Mouse (Mus musculus) forebrain, embryonic 15.5 days (tissue): ENCODE measurements around the gene Gpc6. TPM values are rescaled to one million over a fixed set of nuclear protein-coding genes. Genes with fewer than 3 reads are reported as not detected.

ENCODE experiments used
- ATAC-seq: fragments of 200-750 bp; cut with Nextera tagmentation; replicated peaks from 2 replicates; pipeline ENCODE4 v1.8.0; 2017; ENCODE audit warnings: mild to moderate bottlenecking, moderate TSS enrichment, moderate library complexity
- H3K27ac ChIP-seq: fragments of 300-500 bp; sonication (generic); replicated peaks from 2 replicates; pipeline ENCODE4 v1.5.1; 2015; ENCODE audit warnings: mild to moderate bottlenecking, inconsistent platforms
- H3K27me3 ChIP-seq: fragments of 300-500 bp; sonication (generic); 2 replicates; pipeline ENCODE4 v1.6.1; 2015; ENCODE audit warnings: inconsistent platforms
- H3K36me3 ChIP-seq: fragments of 300-500 bp; sonication (generic); 2 replicates; pipeline ENCODE4 v1.6.1; 2015; ENCODE audit warnings: mild to moderate bottlenecking, inconsistent platforms
- H3K4me1 ChIP-seq: fragments of 300-500 bp; sonication (generic); 2 replicates; pipeline ENCODE4 v1.6.1; 2015; ENCODE audit warnings: inconsistent platforms
- H3K4me2 ChIP-seq: fragments of 300-500 bp; sonication (generic); replicated peaks from 2 replicates; pipeline ENCODE4 v1.6.1; 2015; ENCODE audit warnings: mild to moderate bottlenecking, inconsistent platforms
- H3K4me3 ChIP-seq: fragments of 300-500 bp; sonication (generic); 2 replicates; pipeline ENCODE4 v1.5.1; 2015; ENCODE audit warnings: mild to moderate bottlenecking, inconsistent platforms
- H3K9ac ChIP-seq: fragments of 300-500 bp; sonication (generic); replicated peaks from 2 replicates; pipeline ENCODE4 v1.6.1; 2015; ENCODE audit warnings: mild to moderate bottlenecking, inconsistent platforms
- H3K9me3 ChIP-seq: fragments of 300-500 bp; sonication (generic); 2 replicates; pipeline ENCODE4 v1.6.1; 2016; ENCODE audit warnings: inconsistent platforms
- WGBS: fragments of 180-500 bp; shearing (Covaris S2); methylation state at CpG from one replicate; pipeline ENCODE4 v1.1.7; 2015; ENCODE audit warnings: mixed read lengths; 5-methylcytosine and 5-hydroxymethylcytosine counted together
- polyA plus RNA-seq: library from polyadenylated mRNA; unstranded; fragments of >200 nt; fragmentation: Nextera tagmentation; extraction: Ambion mirVana; gene quantifications from 2 replicates; pipeline ENCODE4 v1.2.1, GENCODE M21; 2015

Gene Gpc6
- polyA plus RNA-seq, 1 experiment from 2014 or later: 18.3 TPM

DNA sequence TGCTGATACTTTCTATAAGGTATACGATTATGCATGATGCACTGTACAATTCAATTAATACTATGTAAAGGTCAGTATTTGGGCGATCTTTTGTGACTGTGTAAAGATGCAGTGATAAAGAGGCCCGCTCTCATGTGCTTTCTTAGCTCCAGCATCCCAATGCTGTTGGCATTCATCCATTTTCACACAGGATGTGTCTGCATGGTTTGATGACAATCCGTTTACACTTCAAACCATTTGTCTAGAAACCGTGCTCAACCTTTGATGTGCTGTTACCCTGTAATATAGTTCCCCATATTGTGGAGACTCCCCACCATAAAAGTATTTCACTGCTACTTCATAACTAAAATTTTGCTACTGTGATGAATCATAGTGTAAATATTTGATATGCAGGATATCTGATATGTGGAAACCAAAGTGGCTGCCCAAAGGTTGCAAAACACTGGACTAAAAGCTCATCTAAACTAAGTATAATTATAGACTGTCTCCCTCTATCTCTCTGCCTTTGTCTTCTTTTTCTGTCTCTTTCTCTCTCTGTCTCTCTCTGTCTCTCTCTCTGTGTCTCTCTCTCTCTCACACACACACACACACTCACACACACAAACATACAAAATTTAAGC lies 97.2 kb downstream of the Gpc6 start:
- no peaks in the 10 kb centered on the region for H3K36me3 ChIP-seq
- no peak overlapping the region for H3K27ac ChIP-seq
- no peak overlapping the region for H3K9ac ChIP-seq
- 51% methylated on average over 5 of the region's 5 CpGs for WGBS
- ATAC-seq: peak; percentile 63; the same call in 1 of the 2 replicates
- no peak overlapping the region for H3K4me3 ChIP-seq
- H3K27me3 ChIP-seq: no peaks in the 10 kb centered on the region
- no peak overlapping the region for H3K4me2 ChIP-seq
- no peaks in the 10 kb centered on the region for H3K9me3 ChIP-seq
- peaks cover 15% of the 10 kb centered on the region for H3K4me1 ChIP-seq

DNA sequence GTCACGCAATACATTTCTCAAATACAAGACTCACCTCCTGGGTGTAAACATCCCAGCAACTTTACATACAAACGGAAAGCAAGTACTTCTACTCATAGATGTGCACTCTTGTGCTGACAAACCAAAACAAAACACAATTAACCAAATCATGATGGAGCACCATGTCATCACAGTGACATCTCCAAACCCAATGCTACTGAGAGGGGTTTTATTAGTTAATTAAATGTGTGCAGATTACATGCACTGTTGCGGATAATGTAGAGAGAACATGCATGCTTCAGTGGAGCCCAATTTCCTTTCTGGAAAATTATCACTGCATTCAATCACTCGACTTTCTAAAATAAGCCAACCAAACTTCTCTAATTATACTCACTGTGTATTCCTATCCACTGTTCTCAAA lies 109.0 kb downstream of the Gpc6 start:
- 0 out of 2 replicates have a peak, but pooled peaks have one; percentile 48 for ATAC-seq
- Histone ChIP-seq H3K36me3 (no peaks in the 10 kb centered on the region), H3K4me2 (no peak overlapping the region), H3K9me3 (no peaks in the 10 kb centered on the region), H3K4me3 (no peak overlapping the region), H3K27ac (no peak overlapping the region), H3K4me1 (no peaks in the 10 kb centered on the region; the same call in 1 of the 2 replicates), H3K27me3 (no peaks in the 10 kb centered on the region), H3K9ac (no peak overlapping the region)
- WGBS: 43% methylated on average over 4 of the region's 4 CpGs

GRCm38 (mm10) chr14:117041017-117041416 lies 115.9 kb downstream of the Gpc6 start:
- ATAC-seq: 0 out of 2 replicates have a peak, but pooled peaks have one; percentile 29
- H3K36me3 ChIP-seq: no peaks in the 10 kb centered on the region

DNA sequence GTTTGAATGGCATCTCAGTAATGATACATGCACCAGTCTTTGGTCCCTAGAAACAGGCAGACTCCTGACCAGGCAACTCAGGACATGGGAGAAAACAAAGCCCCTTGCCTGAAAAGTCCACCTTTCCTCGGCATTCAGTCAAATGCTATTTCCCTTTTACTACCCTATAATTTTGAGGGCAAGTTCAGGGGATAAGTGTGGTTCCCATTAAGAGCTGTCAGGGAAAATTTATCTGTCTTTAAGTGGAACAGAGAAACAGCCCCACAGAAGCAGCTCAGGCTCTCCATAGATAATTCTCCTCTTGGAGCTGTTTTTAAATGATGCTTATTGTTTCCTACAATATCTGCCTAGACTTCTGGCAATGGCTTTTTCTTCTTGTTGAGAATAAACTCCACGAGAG lies 123.8 kb downstream of the Gpc6 start:
- no peak overlapping the region for H3K27ac ChIP-seq
- no peaks in the 10 kb centered on the region for H3K9me3 ChIP-seq
- H3K27me3 ChIP-seq: no peaks in the 10 kb centered on the region
- no peak for ATAC-seq
- WGBS: 56% methylated on average over 2 of the region's 2 CpGs
- H3K9ac ChIP-seq: no peak overlapping the region
- H3K4me2 ChIP-seq: no peak overlapping the region
- H3K36me3 ChIP-seq: no peaks in the 10 kb centered on the region
- H3K4me1 ChIP-seq: peaks cover 12% of the 10 kb centered on the region
- no peak overlapping the region for H3K4me3 ChIP-seq

More at GRCm38 (mm10) chr14:117041017-117041416, 115.9 kb downstream of the Gpc6 start:
- Histone ChIP-seq H3K4me3 (no peak overlapping the region), H3K9me3 (no peaks in the 10 kb centered on the region), H3K27me3 (no peaks in the 10 kb centered on the region), H3K4me1 (no peaks in the 10 kb centered on the region), H3K27ac (no peak overlapping the region), H3K4me2 (no peak overlapping the region), H3K9ac (no peak overlapping the region)
- WGBS: 42% methylated on average over 5 of the region's 5 CpGs

GRCm38 (mm10) chr14:117050877-117051276 lies 125.8 kb downstream of the Gpc6 start:
- H3K36me3 ChIP-seq: no peaks in the 10 kb centered on the region
- H3K4me1 ChIP-seq: peaks cover 12% of the 10 kb centered on the region
- no peaks in the 10 kb centered on the region for H3K27me3 ChIP-seq
- WGBS: 56% methylated on average over 8 of the region's 8 CpGs
- no peaks in the 10 kb centered on the region for H3K9me3 ChIP-seq
- H3K4me2 ChIP-seq: no peak overlapping the region
- H3K4me3 ChIP-seq: no peak overlapping the region
- no peak for ATAC-seq
- H3K27ac ChIP-seq: no peak overlapping the region
- no peak overlapping the region for H3K9ac ChIP-seq

- Histone ChIP-seq H3K27me3 (no peaks in the 10 kb centered on the region), H3K9ac (no peak overlapping the region), H3K4me3 (no peak overlapping the region), H3K9me3 (no peaks in the 10 kb centered on the region), H3K36me3 (no peaks in the 10 kb centered on the region), H3K27ac (no peak overlapping the region), H3K4me2 (no peak overlapping the region), H3K4me1 (peaks cover 12% of the 10 kb centered on the region)
- ATAC-seq: no peak
- WGBS: 11% methylated on average over 6 of the region's 6 CpGs
Observed at GRCm38 (mm10) chr14:117053361-117053760, 128.2 kb downstream of the Gpc6 start.

DNA sequence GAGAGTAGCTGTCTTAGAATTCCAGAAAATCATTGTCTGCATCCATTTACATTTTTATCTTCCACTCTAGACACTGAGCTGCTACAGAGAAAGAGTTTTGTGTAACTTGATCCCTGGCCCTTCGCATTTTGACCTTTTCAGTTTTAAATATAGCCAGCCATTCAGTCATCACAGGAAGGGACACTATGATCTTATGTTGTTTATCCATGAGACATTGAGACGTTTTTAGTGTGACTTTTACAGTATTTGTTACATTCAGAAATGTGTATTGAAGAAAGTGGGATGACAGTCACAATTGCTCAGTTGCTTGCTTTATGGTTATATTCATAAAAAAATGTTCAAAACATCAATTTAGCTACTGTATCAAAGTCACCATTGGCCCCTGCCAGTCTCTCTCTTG lies 130.0 kb downstream of the Gpc6 start:
- no peak for ATAC-seq

DNA sequence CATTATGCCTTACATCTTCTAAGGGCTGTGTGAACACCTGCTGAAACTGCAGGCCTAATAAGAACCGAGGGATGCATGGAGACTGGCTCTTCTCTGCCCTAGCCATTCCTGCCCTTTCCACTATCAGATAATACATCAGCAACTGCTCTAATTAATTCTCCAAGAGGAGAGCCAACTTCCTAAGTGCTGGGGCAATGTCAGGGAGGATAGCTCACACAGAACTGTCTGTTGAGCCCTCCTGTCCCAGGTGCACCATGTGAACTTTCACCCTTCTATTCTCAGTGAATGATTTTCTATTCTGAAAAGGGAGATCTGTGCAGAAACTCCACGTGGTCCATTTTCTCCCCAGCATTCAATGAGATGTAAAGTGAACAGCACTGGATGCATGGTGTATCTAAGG lies 136.0 kb downstream of the Gpc6 start:
- WGBS: 46% methylated on average over 2 of the region's 2 CpGs
- Histone ChIP-seq H3K9me3 (no peaks in the 10 kb centered on the region), H3K27me3 (no peaks in the 10 kb centered on the region), H3K27ac (no peak overlapping the region), H3K4me1 (no peaks in the 10 kb centered on the region), H3K36me3 (no peaks in the 10 kb centered on the region), H3K4me3 (no peak overlapping the region), H3K4me2 (no peak overlapping the region), H3K9ac (no peak overlapping the region)
- ATAC-seq: no peak

More for the DNA sequence above, 130.0 kb downstream of the Gpc6 start:
- H3K9me3 ChIP-seq: no peaks in the 10 kb centered on the region
- H3K4me2 ChIP-seq: no peak overlapping the region
- no peak overlapping the region for H3K4me3 ChIP-seq
- H3K9ac ChIP-seq: no peak overlapping the region
- no peak overlapping the region for H3K27ac ChIP-seq
- WGBS: 68% methylated on average over 2 of the region's 2 CpGs
- H3K4me1 ChIP-seq: peaks cover 12% of the 10 kb centered on the region
- H3K36me3 ChIP-seq: no peaks in the 10 kb centered on the region
- no peaks in the 10 kb centered on the region for H3K27me3 ChIP-seq

DNA sequence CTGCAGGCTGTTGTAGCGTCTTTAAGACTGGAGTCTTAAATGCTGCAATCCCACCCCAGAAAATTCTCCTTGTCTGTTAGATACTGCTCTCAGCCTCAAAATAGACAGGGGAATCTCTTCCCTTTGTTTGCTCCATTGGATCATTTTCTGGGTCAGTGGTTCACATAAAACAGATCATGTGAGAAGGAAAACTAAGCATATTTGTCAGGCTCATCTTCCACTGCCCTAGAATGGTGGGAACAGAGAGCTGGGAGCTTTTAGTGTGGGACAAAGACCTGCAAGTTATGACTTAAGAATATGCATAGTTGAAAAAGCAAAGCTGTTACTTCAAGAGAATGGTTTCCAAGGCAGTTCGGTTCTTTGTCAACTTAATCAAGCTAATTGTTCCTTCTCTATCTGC lies 136.4 kb downstream of the Gpc6 start:
- no peak for ATAC-seq
- Histone ChIP-seq H3K4me2 (no peak overlapping the region), H3K36me3 (no peaks in the 10 kb centered on the region), H3K9me3 (no peaks in the 10 kb centered on the region), H3K27me3 (no peaks in the 10 kb centered on the region), H3K4me1 (no peaks in the 10 kb centered on the region), H3K9ac (no peak overlapping the region), H3K4me3 (no peak overlapping the region), H3K27ac (no peak overlapping the region)
- 83% methylated on average over 2 of the region's 2 CpGs for WGBS

DNA sequence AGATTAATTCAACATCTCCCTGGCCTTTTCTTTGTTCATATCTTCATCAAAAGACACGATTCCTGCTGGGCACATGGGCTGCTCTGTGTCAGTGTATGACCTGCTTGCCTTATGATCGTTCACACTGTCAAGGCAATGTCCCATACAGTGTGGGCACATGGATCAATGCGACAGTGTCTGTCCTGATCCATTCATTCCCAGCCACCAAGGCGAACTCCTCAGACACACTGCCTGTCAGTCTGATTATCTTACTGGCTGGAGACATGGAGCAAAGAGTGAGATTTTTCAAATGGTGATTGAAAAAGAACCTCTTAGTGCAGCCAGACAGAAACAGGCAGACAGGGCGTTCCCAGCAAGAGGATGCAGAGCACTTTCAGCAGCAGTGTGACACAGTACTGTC lies 143.1 kb downstream of the Gpc6 start:
- WGBS: 80% methylated on average over 5 of the region's 5 CpGs
- no peak for ATAC-seq

DNA sequence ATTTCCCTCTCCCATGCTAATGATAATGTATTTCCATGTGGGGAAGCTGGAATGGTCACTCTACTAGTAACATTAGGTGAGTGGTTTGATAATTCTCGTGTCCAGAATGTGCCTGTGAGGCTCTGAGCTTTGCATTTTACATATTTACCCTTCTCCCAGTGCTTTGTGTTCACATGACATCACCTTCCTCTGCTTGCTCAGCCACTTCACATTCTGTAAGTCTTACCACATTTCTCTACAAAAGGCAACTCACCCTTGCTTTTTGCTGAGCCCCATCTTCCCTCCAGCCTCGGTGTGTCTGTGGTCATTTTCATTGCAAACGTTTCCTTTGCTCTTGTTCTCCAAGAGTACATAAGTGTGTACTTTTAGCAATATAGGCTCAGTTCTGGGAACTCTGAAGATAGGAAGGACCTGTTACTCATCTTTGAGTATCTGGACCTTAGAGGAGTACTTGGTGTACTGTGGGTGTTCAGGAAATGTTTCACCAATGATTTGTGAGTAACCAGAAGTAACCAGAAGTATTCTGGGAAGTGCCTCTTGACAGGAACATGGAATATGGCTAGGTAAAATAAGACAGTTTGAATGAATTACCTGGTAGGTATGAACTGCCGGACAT lies 145.5 kb downstream of the Gpc6 start:
- H3K9ac ChIP-seq: no peak overlapping the region
- H3K36me3 ChIP-seq: no peaks in the 10 kb centered on the region
- no peaks in the 10 kb centered on the region for H3K27me3 ChIP-seq
- H3K9me3 ChIP-seq: no peaks in the 10 kb centered on the region
- H3K4me1 ChIP-seq: no peaks in the 10 kb centered on the region
- ATAC-seq: no peak
- H3K4me2 ChIP-seq: no peak overlapping the region
- 92% methylated on average over 4 of the region's 4 CpGs for WGBS
- no peak overlapping the region for H3K27ac ChIP-seq
- no peak overlapping the region for H3K4me3 ChIP-seq

More for the DNA sequence above, 143.1 kb downstream of the Gpc6 start:
- no peak overlapping the region for H3K9ac ChIP-seq
- H3K27me3 ChIP-seq: no peaks in the 10 kb centered on the region
- H3K4me2 ChIP-seq: no peak overlapping the region
- H3K4me1 ChIP-seq: no peaks in the 10 kb centered on the region
- H3K27ac ChIP-seq: no peak overlapping the region
- H3K4me3 ChIP-seq: no peak overlapping the region
- H3K9me3 ChIP-seq: no peaks in the 10 kb centered on the region
- H3K36me3 ChIP-seq: no peaks in the 10 kb centered on the region

- H3K9ac ChIP-seq: no peak overlapping the region
- no peaks in the 10 kb centered on the region for H3K4me1 ChIP-seq
- H3K36me3 ChIP-seq: no peaks in the 10 kb centered on the region
- no peak overlapping the region for H3K4me2 ChIP-seq
- no peak overlapping the region for H3K4me3 ChIP-seq
- no peaks in the 10 kb centered on the region for H3K27me3 ChIP-seq
- no peaks in the 10 kb centered on the region for H3K9me3 ChIP-seq
- no peak for ATAC-seq
- 93% methylated on average over 4 of the region's 4 CpGs for WGBS
- no peak overlapping the region for H3K27ac ChIP-seq
Observed at GRCm38 (mm10) chr14:117093586-117093985, 168.5 kb downstream of the Gpc6 start.

- Histone ChIP-seq H3K9me3 (no peaks in the 10 kb centered on the region), H3K4me3 (no peak overlapping the region), H3K27me3 (no peaks in the 10 kb centered on the region), H3K9ac (no peak overlapping the region), H3K4me1 (no peaks in the 10 kb centered on the region), H3K36me3 (no peaks in the 10 kb centered on the region), H3K4me2 (no peak overlapping the region), H3K27ac (no peak overlapping the region)
- no peak for ATAC-seq
- 89% methylated on average over 4 of the region's 4 CpGs for WGBS
Observed at GRCm38 (mm10) chr14:117106900-117107299, 181.8 kb downstream of the Gpc6 start.
